ENCODE assay signal across 13 mouse cellular contexts in the genomic region with DNA sequence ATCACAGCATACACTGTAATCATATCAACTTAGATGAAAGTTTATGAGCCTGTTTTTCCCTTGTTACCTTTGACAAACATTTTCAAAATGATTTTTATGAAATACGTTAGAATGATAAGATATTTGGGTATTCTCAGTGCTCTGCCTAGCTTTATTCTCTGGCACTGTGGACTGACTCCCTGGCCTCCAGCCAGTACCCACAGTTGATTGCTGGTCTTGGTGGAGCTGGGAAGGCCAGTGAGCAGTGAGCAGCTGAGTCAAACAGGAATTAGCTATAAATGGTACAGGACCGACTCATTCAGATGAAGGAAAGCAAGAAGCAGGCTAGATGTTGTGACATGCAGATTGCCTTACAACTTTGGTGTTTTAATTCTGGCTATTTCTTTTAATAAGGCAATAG. TPM values are rescaled to one million over a fixed set of nuclear protein-coding genes. Genes with fewer than 3 reads are reported as not detected.
A peak's percentile ranks its signal among the peaks of the same experiment; 100 is the strongest.
DNase-seq lines count a peak whose midpoint lies in the region; ATAC-seq lines count a peak whose summit lies in the region.
"Had no signal": no experiment of that assay in that cellular context is flagged by ENCODE, and none has a peak within 500 bp of the region (broad histone marks: within the 10 kb centered on the region; RNA-seq: fewer than 3 reads in every experiment).

No protein-coding gene starts in this region.

- no peak for ATAC-seq in intestine, embryonic 15.5 days
- ATAC-seq: forebrain, embryonic 14.5 days; intestine, postnatal 0 days had no signal

- peaks cover 7% of the 10 kb centered on the region for H3K36me3 ChIP-seq in intestine, embryonic 15.5 days

- H3K27ac ChIP-seq in intestine, embryonic 15.5 days = no peak overlapping the region
- H3K27ac ChIP-seq: hindbrain, embryonic 13.5 days; limb, embryonic 13.5 days had no signal

- 0 out of 2 replicates have a peak, but pooled peaks cover 6% of the 10 kb centered on the region for H3K4me1 ChIP-seq in intestine, embryonic 15.5 days (replicated peaks)

- 84% methylated on average over 2 of the region's 2 CpGs for WGBS in intestine, embryonic 15.5 days

- no peak overlapping the region for H3K4me2 ChIP-seq in intestine, embryonic 15.5 days (replicated peaks)
- H3K4me2 ChIP-seq: hindbrain, embryonic 13.5 days; limb, embryonic 13.5 days had no signal

- H3K9ac ChIP-seq in intestine, embryonic 15.5 days = no peak overlapping the region
- H3K9ac ChIP-seq: hindbrain, embryonic 13.5 days; limb, embryonic 13.5 days had no signal

- H3K27me3 ChIP-seq in intestine, embryonic 15.5 days (replicated peaks) = no peaks in the 10 kb centered on the region
- H3K27me3 ChIP-seq: hindbrain, embryonic 13.5 days; limb, embryonic 13.5 days had no signal

- H3K9me3 ChIP-seq in intestine, embryonic 15.5 days = no peaks in the 10 kb centered on the region
- H3K9me3 ChIP-seq: hindbrain, embryonic 13.5 days; limb, embryonic 13.5 days had no signal

- peak; percentile 30 to 41 for DNase-seq in heart, postnatal 10 days
- no peak for DNase-seq in heart, adult 9 months (ENCODE audit: low spot score in 2 of 2)
- DNase-seq in MN1 (ENCODE audit: low spot score) = peak; percentile 18
- DNase-seq in adrenal gland, adult 8-10 months = peak; percentile 37
- peak; percentile 52 to 75 for DNase-seq in cerebellum, postnatal 25 days
- DNase-seq in layer of hippocampus, adult 18-20 months (ENCODE audit: low spot score in 2 of 2) = no peak
- DNase-seq: gastrocnemius, postnatal 36 days; lung, adult 2 months had no signal

- no peak overlapping the region for H3K4me3 ChIP-seq in intestine, embryonic 15.5 days (replicated peaks)
- H3K4me3 ChIP-seq: hindbrain, embryonic 13.5 days; limb, embryonic 13.5 days had no signal

- intact Hi-C loops in heart, postnatal 10 days (cut with DNase I) = no loop called here

RNA-seq across cellular contexts. Expression of gene Fam8a1, which starts 5.3 kb away (rescaled TPM):
- 10 to 100 TPM; 44.7 to 44.8 TPM for total RNA-seq in heart, postnatal 10 days (2021)
- total RNA-seq in adrenal gland, adult 8-10 months (2022) = 10 to 100 TPM; 47.2 to 57.8 (median 53.3) TPM
- 9.4 and 9.9 TPM in 2 replicates for polyA plus RNA-seq in intestine, embryonic 15.5 days (2015; fragmentation: Nextera tagmentation; extraction: Ambion mirVana)
- 10 to 100 TPM; 84.7 to 86.4 TPM for total RNA-seq in layer of hippocampus, adult 18-20 months (2021)

RNA-seq across cellular contexts. Expression of gene Nup153, which starts 53.1 kb away (rescaled TPM):
- total RNA-seq in heart, postnatal 10 days (2021) = 10 to 100 TPM; 39.2 to 45.0 TPM
- 10 to 100 TPM; 45.2 to 67.6 (median 53.9) TPM for total RNA-seq in adrenal gland, adult 8-10 months (2022)
- polyA plus RNA-seq in intestine, embryonic 15.5 days (2015; fragmentation: Nextera tagmentation; extraction: Ambion mirVana) = 20.3 and 21.4 TPM in 2 replicates
- 10 to 100 TPM; 57.5 to 58.6 TPM for total RNA-seq in layer of hippocampus, adult 18-20 months (2021)

Comparison
In these comparisons a context has a peak if more than half of its experiments do, and no peak if none do; other contexts are left out.
1. DNase-seq: peak in heart, postnatal 10 days (2 of 2), MN1 (single experiment), adrenal gland, adult 8-10 months (single experiment) and cerebellum, postnatal 25 days (2 of 2); none in heart, adult 9 months (0 of 2) and layer of hippocampus, adult 18-20 months (0 of 2).